Mouse (Mus musculus) cerebellum, adult 11 months (tissue): Measurements from ENCODE around the gene Trpc4ap.
"Not testable (repeated sequence)": the region's sequence is repeated elsewhere in the genome, so short reads cannot be mapped to it uniquely, and the experiment has no call there.

Experiments
- DNase-seq: peaks from one replicate; pipeline ENCODE4 v3.0.0; 2022

Gene Trpc4ap

GRCm38 (mm10) chr2:155691723-155692493 is at the start of gene Trpc4ap:
Gene Trpc4ap, minus strand, starts transcription at chr2:155692384.
- peak; percentile 96 for DNase-seq

GRCm38 (mm10) chr2:155737803-155738202 is 45.6 kb upstream of the Trpc4ap start:
- no peak for DNase-seq

GRCm38 (mm10) chr2:155736936-155737335 is 44.8 kb upstream of the Trpc4ap start:
- DNase-seq: no peak

- not testable (repeated sequence) for DNase-seq
Measured at GRCm38 (mm10) chr2:155735766-155736165, 43.6 kb upstream of the Trpc4ap start, which contains the start of gene Gm17581. Gene Gm17581, minus strand, starts transcription at chr2:155735866.

GRCm38 (mm10) chr2:155735080-155735479 is 42.9 kb upstream of the Trpc4ap start:
- DNase-seq: no peak

- DNase-seq: peak; percentile 87
Measured at GRCm38 (mm10) chr2:155729158-155729645, 37.0 kb upstream of the Trpc4ap start, which contains the start of gene Edem2. Gene Edem2, minus strand, starts transcription at chr2:155729475.

GRCm38 (mm10) chr2:155728742-155729141 is 36.6 kb upstream of the Trpc4ap start:
- DNase-seq: no peak

- DNase-seq: no peak
Measured at GRCm38 (mm10) chr2:155727764-155728395, 35.7 kb upstream of the Trpc4ap start.

- no peak for DNase-seq
Measured at GRCm38 (mm10) chr2:155726302-155726701, 34.1 kb upstream of the Trpc4ap start.

GRCm38 (mm10) chr2:155724526-155724925 is 32.3 kb upstream of the Trpc4ap start:
- DNase-seq: no peak

- no peak for DNase-seq
Measured at GRCm38 (mm10) chr2:155724036-155724435, 31.9 kb upstream of the Trpc4ap start.

- DNase-seq: no peak
Measured at GRCm38 (mm10) chr2:155720585-155720984, 28.4 kb upstream of the Trpc4ap start.

- DNase-seq: no peak
Measured at GRCm38 (mm10) chr2:155717082-155717990, 25.2 kb upstream of the Trpc4ap start.

GRCm38 (mm10) chr2:155710557-155710956 is 18.4 kb upstream of the Trpc4ap start:
- no peak for DNase-seq

- DNase-seq: no peak
Measured at GRCm38 (mm10) chr2:155707251-155707650, 15.1 kb upstream of the Trpc4ap start.

GRCm38 (mm10) chr2:155703630-155704029 is 11.4 kb upstream of the Trpc4ap start:
- no peak for DNase-seq

- DNase-seq: no peak
Measured at GRCm38 (mm10) chr2:155701399-155701919, 9.3 kb upstream of the Trpc4ap start.

GRCm38 (mm10) chr2:155698443-155698842 is 6.3 kb upstream of the Trpc4ap start:
- DNase-seq: not testable (repeated sequence)

- DNase-seq: no peak
Measured at GRCm38 (mm10) chr2:155696851-155697250, 4.7 kb upstream of the Trpc4ap start.

- peak; percentile 87 for DNase-seq
Measured at GRCm38 (mm10) chr2:155696091-155696558, 3.9 kb upstream of the Trpc4ap start.

GRCm38 (mm10) chr2:155695316-155695715 is 3.1 kb upstream of the Trpc4ap start:
- DNase-seq: no peak

GRCm38 (mm10) chr2:155694564-155694963 is 2.4 kb upstream of the Trpc4ap start:
- DNase-seq: no peak
